Mouse (Mus musculus): ENCODE results near the gene Sct.

- no peak for TF ChIP-seq MAX (IDR thresholded peaks at IDR 0.05; ENCODE audit: low read depth)
- TF ChIP-seq POLR2A (IDR thresholded peaks at IDR 0.05; ENCODE audit: insufficient read length, low read depth): no peak
- TF ChIP-seq SRF (IDR thresholded peaks at IDR 0.05; ENCODE audit: control insufficient read depth, insufficient read length, low read depth): no peak
- no peak for TF ChIP-seq MYOD1 (IDR thresholded peaks at IDR 0.05; ENCODE audit: control insufficient read depth in 1 of 3, insufficient read length in 2 of 3, low read depth in 2 of 3)
- peak in 1 of 3 experiments; percentile 62 for TF ChIP-seq MYOG (IDR thresholded peaks at IDR 0.05; ENCODE audit: control insufficient read depth in 1 of 3, insufficient read depth in 1 of 3, insufficient read length in 2 of 3, low read depth in 2 of 3)
- no peak for TF ChIP-seq USF1 (IDR thresholded peaks at IDR 0.05; ENCODE audit: low read depth)
- TF ChIP-seq E2F4 (IDR thresholded peaks at IDR 0.05; ENCODE audit: insufficient read depth): no peak
- no peak for TF ChIP-seq POLR2AphosphoS2 (IDR thresholded peaks at IDR 0.05; ENCODE audit: insufficient read length, low read depth)
- no peak for TF ChIP-seq CEBPB (IDR thresholded peaks at IDR 0.05; ENCODE audit: insufficient read depth, poor library complexity, severe bottlenecking)
- TF ChIP-seq TCF3 (IDR thresholded peaks at IDR 0.05; ENCODE audit: insufficient read length, low read depth): no peak
- no peak for TF ChIP-seq REST (IDR thresholded peaks at IDR 0.05; ENCODE audit: insufficient read depth, insufficient read length)
Measured at GRCm38 (mm10) chr7:141293852-141294471, 15.0 kb upstream of the Sct start.

All from myocyte (in vitro differentiated cells).